Mouse (Mus musculus): Measurements from ENCODE around the gene Olfr120.
"Not testable (repeated sequence)": the region's sequence is repeated elsewhere in the genome, so short reads cannot be mapped to it uniquely, and the experiment has no call there.

Gene Olfr120

GRCm38 (mm10) chr17:37721508-37721907 lies at the start of gene Olfr120:
Gene Olfr120 (plus strand): TSS chr17:37721808.
- no peak for DNase-seq

- not testable (repeated sequence) for DNase-seq
These were observed 25.3 kb upstream of the Olfr120 start, which contains the start of gene Olfr119 for GRCm38 (mm10) chr17:37696264-37696663. Gene Olfr119 (plus strand): TSS chr17:37696564.

DNA sequence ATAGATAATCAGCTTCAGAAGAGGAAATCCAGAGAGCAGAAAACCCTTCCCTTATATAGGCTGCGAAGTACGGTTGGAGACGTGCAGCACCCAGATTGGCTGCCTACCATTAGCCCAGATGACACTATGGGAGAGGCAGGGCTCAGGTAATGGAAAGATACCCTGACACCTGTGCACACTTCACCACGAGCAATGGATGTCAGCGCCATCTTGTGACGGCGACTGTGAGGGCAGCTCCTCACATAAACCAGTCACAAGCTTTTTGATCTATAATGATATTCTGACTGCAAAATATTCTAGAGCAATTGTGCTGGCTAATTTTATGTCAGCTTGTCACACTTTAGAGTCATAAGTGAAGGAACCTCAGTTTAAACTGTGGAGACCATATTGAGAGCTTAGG lies 16.5 kb downstream of the Olfr120 start:
- no peak for DNase-seq

- no peak for DNase-seq
These were observed 46.7 kb downstream of the Olfr120 start, which contains the start of gene Olfr122 for GRCm38 (mm10) chr17:37768307-37768706. Gene Olfr122 (plus strand): TSS chr17:37768607.

Measured in lung, postnatal 14 days (tissue).